Mouse (Mus musculus) stomach, postnatal 0 days (tissue): ENCODE data around the gene Golph3. TPM values are rescaled to one million over a fixed set of nuclear protein-coding genes. Genes with fewer than 3 reads are reported as not detected.

ENCODE experiments used
- ATAC-seq: fragments of 200-750 bp; cut with Nextera tagmentation; 2 replicates; pipeline ENCODE4 v1.8.0; 2017; ENCODE audit not compliant: low FRiP score, low TSS enrichment
- DNase-seq: peaks from one replicate; pipeline ENCODE4 v3.0.0-alpha.2; 2016; ENCODE audit warnings: low spot score
- H3K27ac ChIP-seq: fragments of 300-500 bp; sonication (generic); replicated peaks from 2 replicates; pipeline ENCODE4 v1.5.1; 2014; ENCODE audit warnings: mild to moderate bottlenecking, control low read depth
- H3K27me3 ChIP-seq: fragments of 300-500 bp; sonication (generic); 2 replicates; pipeline ENCODE4 v1.6.1; 2014; ENCODE audit warnings: low read length; ENCODE audit not compliant: control insufficient read depth, insufficient read depth
- H3K36me3 ChIP-seq: fragments of 300-500 bp; sonication (generic); 2 replicates; pipeline ENCODE4 v1.6.1; 2014; ENCODE audit warnings: low read length, mixed read lengths; ENCODE audit not compliant: control insufficient read depth, insufficient read depth
- H3K4me1 ChIP-seq: fragments of 300-500 bp; sonication (generic); replicated peaks from 2 replicates; pipeline ENCODE4 v1.6.1; 2014; ENCODE audit warnings: antibody characterized with exemption; ENCODE audit not compliant: control insufficient read depth, insufficient read depth
- H3K4me2 ChIP-seq: fragments of 300-500 bp; sonication (generic); replicated peaks from 2 replicates; pipeline ENCODE4 v1.6.1; 2014; ENCODE audit warnings: low read depth, mild to moderate bottlenecking, control low read depth, moderate library complexity
- H3K4me3 ChIP-seq: fragments of 300-500 bp; sonication (generic); 2 replicates; pipeline ENCODE4 v1.5.1; 2014; ENCODE audit warnings: low read depth, low read length, control low read depth
- H3K9ac ChIP-seq: fragments of 300-500 bp; sonication (generic); 2 replicates; pipeline ENCODE4 v1.6.1; 2014; ENCODE audit warnings: mild to moderate bottlenecking, low read length, control low read depth, mixed read lengths
- H3K9me3 ChIP-seq: fragments of 300-500 bp; sonication (generic); 2 replicates; pipeline ENCODE4 v1.6.1; 2016; ENCODE audit warnings: low read length; ENCODE audit not compliant: control insufficient read depth
- CTCF ChIP-seq: IDR thresholded peaks from 2 replicates; pipeline ENCODE4 v1.5.1; 2016; ENCODE audit warnings: antibody characterized with exemption, low read depth, mild to moderate bottlenecking, moderate library complexity
- EP300 ChIP-seq: optimal IDR thresholded peaks from 2 replicates; pipeline ENCODE3; 2016; ENCODE audit warnings: antibody characterized with exemption
- WGBS: fragments of 180-500 bp; shearing (Covaris S2); extraction: QIAGEN DNeasy Blood & Tissue Kit; methylation state at CpG from one replicate; pipeline ENCODE4 v1.1.7; 2014; 5-methylcytosine and 5-hydroxymethylcytosine counted together
- polyA plus RNA-seq: library from polyadenylated mRNA; unstranded; fragments of >200 nt; fragmentation: Nextera tagmentation; extraction: Ambion mirVana; gene quantifications from 2 replicates; pipeline ENCODE4 v1.2.1, GENCODE M21; 2015

Gene Golph3
- 70.7 and 73.9 TPM in 2 replicates for polyA plus RNA-seq

- WGBS: under 1% methylated on average over 64 of the region's 74 CpGs
- H3K9ac ChIP-seq: peak within 1 kb of the TSS; percentile 99
- ATAC-seq (peak; percentile 90), DNase-seq (peak; percentile 96)
- peak within 1 kb of the TSS; percentile 91 for H3K4me2 ChIP-seq
- TF ChIP-seq CTCF: no peak
- TF ChIP-seq EP300: no peak
- H3K4me3 ChIP-seq: peak within 1 kb of the TSS; percentile 100
- H3K36me3 ChIP-seq: no peaks in the 10 kb centered on the region
- H3K9me3 ChIP-seq: no peaks in the 10 kb centered on the region
- no peaks in the 10 kb centered on the region for H3K27me3 ChIP-seq
- peak within 1 kb of the TSS; percentile 98 for H3K27ac ChIP-seq
- peaks cover 5% of the 10 kb centered on the region; the same call in 1 of the 2 replicates for H3K4me1 ChIP-seq
These were observed at the start of gene Golph3 for GRCm38 (mm10) chr15:12321091-12321787. TSS of gene Golph3 (plus strand) at chr15:12321450.

GRCm38 (mm10) chr15:12273325-12274052 is 47.8 kb upstream of the Golph3 start:
- Histone ChIP-seq H3K4me1 (no peaks in the 10 kb centered on the region), H3K27ac (no peak overlapping the region), H3K27me3 (no peaks in the 10 kb centered on the region), H3K4me2 (no peak overlapping the region), H3K9ac (no peak overlapping the region), H3K9me3 (no peaks in the 10 kb centered on the region), H3K4me3 (no peak overlapping the region), H3K36me3 (peaks cover 11% of the 10 kb centered on the region)
- ATAC-seq: peak; percentile 22; the same call in 1 of the 2 replicates
- 79% methylated on average over 12 of the region's 12 CpGs for WGBS
- no peak for DNase-seq
- no peak for TF ChIP-seq CTCF
- no peak for TF ChIP-seq EP300

GRCm38 (mm10) chr15:12274053-12274769 is 47.0 kb upstream of the Golph3 start:
- ATAC-seq (no peak), DNase-seq (no peak)
- 60% methylated on average over 4 of the region's 4 CpGs for WGBS
- no peaks in the 10 kb centered on the region for H3K9me3 ChIP-seq
- H3K4me2 ChIP-seq: no peak overlapping the region
- H3K36me3 ChIP-seq: peaks cover 11% of the 10 kb centered on the region
- H3K27me3 ChIP-seq: no peaks in the 10 kb centered on the region
- TF ChIP-seq EP300 (no peak), CTCF (peak; percentile 57)
- H3K27ac ChIP-seq: no peak overlapping the region
- no peak overlapping the region for H3K4me3 ChIP-seq
- no peak overlapping the region for H3K9ac ChIP-seq
- no peaks in the 10 kb centered on the region for H3K4me1 ChIP-seq

DNA sequence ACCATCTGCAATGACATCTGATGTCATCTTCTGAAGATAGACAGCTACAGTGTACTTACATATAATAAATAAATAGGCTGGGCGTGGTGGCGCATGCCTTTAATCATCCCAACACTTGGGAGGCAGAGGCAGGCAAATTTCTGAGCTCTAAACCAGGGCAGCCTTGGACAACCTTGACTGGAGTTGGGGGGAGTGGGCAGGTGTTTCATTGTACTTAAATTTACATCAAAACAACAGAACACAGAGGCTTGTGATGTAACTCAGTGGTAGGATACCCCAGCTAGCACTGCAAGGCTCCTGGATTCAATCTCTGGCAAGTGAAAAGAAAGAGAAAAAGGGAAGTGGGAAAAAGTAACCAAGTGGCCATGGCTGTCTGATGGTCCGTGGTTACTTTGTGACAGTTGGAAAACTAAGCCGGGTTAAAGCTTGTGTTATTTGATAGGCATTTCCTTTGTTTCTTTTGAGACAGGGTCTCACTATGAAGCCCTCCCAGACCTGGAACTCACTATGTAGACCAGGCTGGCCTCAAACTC is 46.1 kb upstream of the Golph3 start:
- no peak for ATAC-seq
- no peaks in the 10 kb centered on the region for H3K27me3 ChIP-seq
- H3K27ac ChIP-seq: no peak overlapping the region
- no peak overlapping the region for H3K9ac ChIP-seq
- peaks cover 4% of the 10 kb centered on the region; the same call in 1 of the 2 replicates for H3K36me3 ChIP-seq
- H3K4me2 ChIP-seq: no peak overlapping the region
- no peaks in the 10 kb centered on the region for H3K9me3 ChIP-seq
- no peaks in the 10 kb centered on the region for H3K4me1 ChIP-seq
- TF ChIP-seq EP300 (no peak), CTCF (no peak)
- no peak overlapping the region for H3K4me3 ChIP-seq
- no peak for DNase-seq
- WGBS: 81% methylated on average over 4 of the region's 4 CpGs

GRCm38 (mm10) chr15:12279816-12280215 is 41.4 kb upstream of the Golph3 start:
- Histone ChIP-seq H3K36me3 (no peaks in the 10 kb centered on the region), H3K4me3 (no peak overlapping the region), H3K27me3 (no peaks in the 10 kb centered on the region), H3K9me3 (no peaks in the 10 kb centered on the region), H3K4me1 (no peaks in the 10 kb centered on the region), H3K4me2 (no peak overlapping the region), H3K9ac (no peak overlapping the region), H3K27ac (no peak overlapping the region)
- DNase-seq (no peak), ATAC-seq (no peak)
- no peak for TF ChIP-seq EP300
- no peak for TF ChIP-seq CTCF
- WGBS: 90% methylated on average over 1 of the region's 1 CpGs
